Mouse (Mus musculus) bone marrow, adult 2 months (tissue): ENCODE measurements around the gene Abcd3. TPM values are rescaled to one million over a fixed set of nuclear protein-coding genes. Genes with fewer than 3 reads are reported as not detected.

Source experiments
- H3K27ac ChIP-seq: fragments of 200-500 bp; 2 replicates; pipeline ENCODE4 v1.5.1; 2012; ENCODE audit warnings: low read depth, mild to moderate bottlenecking, control low read depth, inconsistent platforms, low read length; ENCODE audit not compliant: control insufficient read depth, poor library complexity, insufficient read depth
- H3K4me1 ChIP-seq: fragments of 200-500 bp; 2 replicates; pipeline ENCODE4 v1.6.1; 2011; ENCODE audit warnings: low read length; ENCODE audit not compliant: control insufficient read depth, insufficient read depth
- H3K4me3 ChIP-seq: fragments of 200-500 bp; replicated peaks from 2 replicates; pipeline ENCODE3; 2011; ENCODE audit warnings: mild to moderate bottlenecking, low read depth, low read length, control low read depth; ENCODE audit not compliant: control insufficient read depth
- CTCF ChIP-seq: fragments of 200-500 bp; IDR thresholded peaks from 2 replicates; pipeline ENCODE4 v1.5.1; 2011; ENCODE audit warnings: low read length, control low read depth; ENCODE audit not compliant: control insufficient read depth, insufficient read depth
- POLR2A ChIP-seq: fragments of 200-500 bp; IDR thresholded peaks from 2 replicates; pipeline ENCODE4 v1.6.1; 2011; ENCODE audit warnings: low read depth, mild to moderate bottlenecking, control low read depth, low read length, borderline replicate concordance; ENCODE audit not compliant: control insufficient read depth
- WGBS: fragments of 180-500 bp; shearing (Covaris S2); methylation state at CpG from one replicate; pipeline ENCODE4 v1.1.7; 2018; 5-methylcytosine and 5-hydroxymethylcytosine counted together
- polyA plus RNA-seq: library from polyadenylated mRNA; stranded (reverse); fragments of >200 nt; gene quantifications from 2 replicates; pipeline ENCODE4 v1.2.4, GENCODE M21; 2011; ENCODE audit warnings: low replicate concordance; ENCODE audit not compliant: missing spikeins, insufficient read depth, insufficient read length

The Abcd3 gene
- polyA plus RNA-seq = 4.0 and 6.3 TPM in 2 replicates

GRCm38 (mm10) chr3:121814877-121815548, at the start of gene Abcd3:
TSS of gene Abcd3 (minus strand) at chr3:121815302.
- peak within 1 kb of the TSS; percentile 91 for H3K27ac ChIP-seq
- no peaks in the 10 kb centered on the region for H3K4me1 ChIP-seq
- H3K4me3 ChIP-seq = peak within 1 kb of the TSS; percentile 96
- WGBS = under 1% methylated on average over 89 of the region's 99 CpGs
- TF ChIP-seq CTCF (no peak), POLR2A (peak; percentile 62; the same call in 1 of the 2 replicates)

GRCm38 (mm10) chr3:121859142-121859541, 44.0 kb upstream of the Abcd3 start:
- Histone ChIP-seq H3K4me1 (peaks cover 1% of the 10 kb centered on the region; the same call in 1 of the 2 replicates), H3K4me3 (no peak overlapping the region), H3K27ac (no peak overlapping the region)
- WGBS = 76% methylated on average over 5 of the region's 5 CpGs
- no peak for TF ChIP-seq CTCF
- no peak for TF ChIP-seq POLR2A

GRCm38 (mm10) chr3:121856131-121856530, 41.0 kb upstream of the Abcd3 start:
- Histone ChIP-seq H3K27ac (no peak overlapping the region), H3K4me1 (no peaks in the 10 kb centered on the region; the same call in 1 of the 2 replicates), H3K4me3 (no peak overlapping the region)
- WGBS = 84% methylated on average over 4 of the region's 4 CpGs
- TF ChIP-seq POLR2A (no peak), CTCF (no peak)

- Histone ChIP-seq H3K4me1 (no peaks in the 10 kb centered on the region; the same call in 1 of the 2 replicates), H3K27ac (no peak overlapping the region), H3K4me3 (no peak overlapping the region)
- TF ChIP-seq CTCF (no peak), POLR2A (no peak)
- 79% methylated on average over 5 of the region's 5 CpGs for WGBS
Measured at GRCm38 (mm10) chr3:121853781-121854520, 38.8 kb upstream of the Abcd3 start.

GRCm38 (mm10) chr3:121852074-121852826, 37.1 kb upstream of the Abcd3 start:
- Histone ChIP-seq H3K27ac (no peak overlapping the region), H3K4me3 (no peak overlapping the region), H3K4me1 (no peaks in the 10 kb centered on the region; the same call in 1 of the 2 replicates)
- TF ChIP-seq CTCF (no peak), POLR2A (no peak)
- WGBS = 34% methylated on average over 4 of the region's 4 CpGs

- 86% methylated on average over 3 of the region's 3 CpGs for WGBS
- no peak overlapping the region for H3K27ac ChIP-seq
- no peak overlapping the region for H3K4me3 ChIP-seq
- TF ChIP-seq POLR2A (no peak), CTCF (no peak)
- H3K4me1 ChIP-seq = no peaks in the 10 kb centered on the region; the same call in 1 of the 2 replicates
Measured at GRCm38 (mm10) chr3:121851006-121851405, 35.9 kb upstream of the Abcd3 start.

- 90% methylated on average over 4 of the region's 4 CpGs for WGBS
- no peak overlapping the region for H3K27ac ChIP-seq
- H3K4me3 ChIP-seq = no peak overlapping the region
Measured at GRCm38 (mm10) chr3:121850381-121850780, 35.3 kb upstream of the Abcd3 start.

More at GRCm38 (mm10) chr3:121850381-121850780, 35.3 kb upstream of the Abcd3 start:
- peaks cover 2% of the 10 kb centered on the region; the same call in 1 of the 2 replicates for H3K4me1 ChIP-seq
- TF ChIP-seq POLR2A (no peak), CTCF (no peak)
